Mouse (Mus musculus) kidney, postnatal 4 days (tissue): Measurements from ENCODE around the gene H13.

Experiments
- DNase-seq, 2 experiments: peaks; one replicate each; pipeline ENCODE4 v3.0.0; 2021; ENCODE audit warnings: mixed read lengths in 2 of 2

The H13 gene

GRCm38 (mm10) chr2:152736090-152736601 lies 66.9 kb downstream of the H13 start, which contains the start of gene Id1:
Gene Id1, plus strand, starts transcription at chr2:152736251.
- DNase-seq, result peak; percentile 88 to 94

GRCm38 (mm10) chr2:152736748-152737147 lies 67.5 kb downstream of the H13 start:
- peak; percentile 51 to 61 for DNase-seq

- DNase-seq, result peak; percentile 29 to 51
These were observed 68.3 kb downstream of the H13 start for GRCm38 (mm10) chr2:152737306-152738221.

- no peak for DNase-seq
These were observed 69.1 kb downstream of the H13 start for GRCm38 (mm10) chr2:152738341-152738740.

GRCm38 (mm10) chr2:152739031-152739841 lies 70.0 kb downstream of the H13 start:
- peak; percentile 88 to 92 for DNase-seq

GRCm38 (mm10) chr2:152739842-152740260 lies 70.6 kb downstream of the H13 start:
- no peak for DNase-seq

- DNase-seq, result no peak
These were observed 71.2 kb downstream of the H13 start for GRCm38 (mm10) chr2:152740490-152740889.

- peak; percentile 70 to 84 for DNase-seq
These were observed 72.1 kb downstream of the H13 start for GRCm38 (mm10) chr2:152741153-152742041.

- DNase-seq, result peak; percentile 92 to 93
These were observed 73.2 kb downstream of the H13 start for GRCm38 (mm10) chr2:152742435-152742834.

- peak; percentile 63 to 69 for DNase-seq
These were observed 84.9 kb downstream of the H13 start, which contains the start of gene Cox4i2 for GRCm38 (mm10) chr2:152753944-152754711. Gene Cox4i2, plus strand, starts transcription at chr2:152754173.

- DNase-seq, result peak; percentile 36 to 54
These were observed 87.5 kb downstream of the H13 start for GRCm38 (mm10) chr2:152756474-152757393.

GRCm38 (mm10) chr2:152757478-152757877 lies 88.2 kb downstream of the H13 start:
- DNase-seq, result no peak
